Mouse (Mus musculus): Measurements from ENCODE around the gene Spib.

The Spib gene

GRCm38 (mm10) chr7:44531946-44532732 lies at the start of gene Spib:
Spib (minus strand) TSS chr7:44532071.
- no peak for DNase-seq

GRCm38 (mm10) chr7:44581637-44582036 lies 49.8 kb upstream of the Spib start:
- no peak for DNase-seq

DNA sequence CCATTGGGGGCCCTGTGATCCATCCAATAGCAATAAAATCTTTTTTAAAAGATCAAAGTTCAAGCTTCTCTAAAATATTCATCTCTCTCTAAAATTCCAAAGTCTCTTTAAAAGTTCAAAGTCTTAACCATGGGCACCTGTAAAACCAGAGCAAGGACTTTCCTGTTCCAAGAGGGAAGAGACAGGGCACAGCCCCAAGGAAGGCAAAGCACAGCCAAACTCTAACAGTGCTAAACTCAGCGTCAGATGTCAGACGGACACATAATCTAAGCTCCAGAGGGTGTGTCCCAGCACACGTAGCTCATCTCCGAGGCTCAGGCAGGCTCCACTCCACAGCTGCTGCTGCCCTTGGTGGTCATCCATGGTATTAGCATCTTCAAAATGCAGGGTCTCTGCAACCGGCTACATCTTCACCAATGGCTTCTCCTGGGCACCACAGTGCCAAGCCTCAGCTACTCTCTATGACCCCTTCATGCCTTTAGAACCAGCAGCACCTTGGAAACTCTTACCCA lies 44.5 kb upstream of the Spib start:
- no peak for DNase-seq

GRCm38 (mm10) chr7:44572956-44573484 lies 41.1 kb upstream of the Spib start:
- no peak for DNase-seq

- DNase-seq = no peak
Measured at GRCm38 (mm10) chr7:44572213-44572701, 40.4 kb upstream of the Spib start, which contains the start of gene Napsa. Napsa (plus strand) TSS chr7:44572380.

DNA sequence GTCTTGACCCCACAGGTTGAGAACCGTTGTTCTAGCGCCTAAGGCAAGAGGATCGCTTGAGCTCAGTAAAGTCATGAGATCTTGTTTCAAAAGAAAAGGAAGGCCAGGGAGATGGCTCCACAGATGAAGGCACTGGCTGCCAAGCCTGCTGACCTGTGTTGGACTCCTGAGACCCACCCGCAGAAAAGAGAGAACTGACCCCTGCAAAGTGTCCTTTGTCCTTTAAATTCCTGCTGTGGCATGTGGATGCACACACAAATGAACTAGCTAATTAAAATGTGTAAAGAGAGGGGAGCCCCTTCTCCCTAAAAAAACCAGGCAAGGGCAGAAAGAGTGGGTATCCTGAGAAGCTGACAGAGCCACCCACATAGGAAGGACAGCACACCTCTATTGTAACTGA lies 39.9 kb upstream of the Spib start:
- no peak for DNase-seq

DNA sequence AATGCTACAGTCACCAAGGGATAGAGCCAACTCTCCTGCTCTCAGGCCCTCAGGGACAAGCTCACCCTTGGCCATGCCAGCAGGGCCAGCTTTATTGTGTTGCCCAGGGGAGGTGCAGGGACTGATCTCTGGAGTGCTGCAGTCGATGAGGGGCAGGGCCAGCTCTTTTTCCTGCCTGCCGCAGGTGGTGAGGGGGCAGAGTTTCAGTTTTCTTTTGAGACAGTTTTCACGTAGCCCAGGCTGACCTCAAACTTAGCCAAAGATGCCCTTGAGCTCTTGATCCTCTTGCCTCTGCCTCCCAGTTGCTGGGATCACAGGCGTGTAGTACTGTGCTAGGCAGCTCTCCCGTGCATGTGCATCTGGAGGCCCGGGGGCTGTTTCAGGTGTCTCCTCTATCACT lies 39.1 kb upstream of the Spib start:
- DNase-seq = no peak

DNA sequence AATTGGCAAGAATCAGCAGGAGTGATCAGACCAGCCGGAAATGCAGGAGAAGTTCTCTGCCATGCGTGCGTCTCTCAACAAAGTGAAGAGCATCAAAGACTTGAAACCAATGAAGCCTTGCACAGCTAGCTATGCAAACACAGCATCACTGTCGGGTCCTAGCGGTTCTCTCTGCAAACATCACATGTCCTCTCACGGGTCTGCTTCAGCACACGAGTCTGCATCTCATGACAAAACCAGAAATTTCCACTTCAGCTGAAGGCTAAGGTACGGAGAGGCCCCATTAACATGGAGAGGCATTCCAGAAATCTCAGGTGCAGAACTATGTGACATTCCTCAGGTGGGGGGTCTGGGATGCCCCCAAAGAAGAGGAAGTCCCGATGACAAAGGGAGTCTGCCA lies 36.9 kb upstream of the Spib start:
- DNase-seq = no peak

DNA sequence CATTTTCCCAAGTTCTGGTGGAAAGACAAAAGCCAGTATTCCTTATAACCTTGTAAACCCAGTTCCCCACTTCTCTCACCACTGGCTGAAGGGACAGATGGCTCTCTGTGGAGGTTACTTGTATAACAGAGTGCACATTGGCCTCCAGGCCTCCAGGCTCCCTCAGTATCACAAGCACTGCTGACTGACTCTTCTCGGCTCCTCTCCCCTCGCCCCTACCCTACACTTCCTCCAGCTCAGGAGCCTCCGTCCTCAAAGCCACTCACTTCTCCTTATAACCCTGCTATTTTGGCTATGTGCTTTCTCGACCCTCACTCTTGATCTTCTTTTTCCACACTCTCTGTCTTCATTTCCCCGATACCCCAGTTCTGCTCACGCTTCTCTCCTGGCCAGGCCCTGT lies 33.5 kb upstream of the Spib start:
- no peak for DNase-seq

- no peak for DNase-seq
Measured at GRCm38 (mm10) chr7:44564486-44564885, 32.6 kb upstream of the Spib start.

DNA sequence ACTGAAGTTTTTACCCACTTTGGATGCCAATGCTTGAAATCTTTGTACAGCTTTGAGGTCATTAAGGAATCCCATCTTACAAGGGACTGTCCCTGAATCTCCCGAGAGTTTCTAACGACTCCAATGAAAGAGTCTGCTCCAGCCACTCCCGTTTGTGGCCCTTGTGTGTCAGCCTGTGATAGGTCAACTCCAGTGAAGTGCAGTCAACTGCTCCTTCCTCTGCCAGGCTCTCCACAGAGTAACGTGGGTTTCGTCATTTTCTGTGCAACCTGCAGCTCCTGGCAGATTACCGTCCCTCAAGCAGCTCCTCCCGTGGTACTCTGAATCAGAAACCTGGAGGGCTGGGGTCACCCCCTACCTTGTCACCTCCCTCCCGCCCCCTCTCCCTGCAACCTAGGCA lies 31.4 kb upstream of the Spib start:
- no peak for DNase-seq

DNA sequence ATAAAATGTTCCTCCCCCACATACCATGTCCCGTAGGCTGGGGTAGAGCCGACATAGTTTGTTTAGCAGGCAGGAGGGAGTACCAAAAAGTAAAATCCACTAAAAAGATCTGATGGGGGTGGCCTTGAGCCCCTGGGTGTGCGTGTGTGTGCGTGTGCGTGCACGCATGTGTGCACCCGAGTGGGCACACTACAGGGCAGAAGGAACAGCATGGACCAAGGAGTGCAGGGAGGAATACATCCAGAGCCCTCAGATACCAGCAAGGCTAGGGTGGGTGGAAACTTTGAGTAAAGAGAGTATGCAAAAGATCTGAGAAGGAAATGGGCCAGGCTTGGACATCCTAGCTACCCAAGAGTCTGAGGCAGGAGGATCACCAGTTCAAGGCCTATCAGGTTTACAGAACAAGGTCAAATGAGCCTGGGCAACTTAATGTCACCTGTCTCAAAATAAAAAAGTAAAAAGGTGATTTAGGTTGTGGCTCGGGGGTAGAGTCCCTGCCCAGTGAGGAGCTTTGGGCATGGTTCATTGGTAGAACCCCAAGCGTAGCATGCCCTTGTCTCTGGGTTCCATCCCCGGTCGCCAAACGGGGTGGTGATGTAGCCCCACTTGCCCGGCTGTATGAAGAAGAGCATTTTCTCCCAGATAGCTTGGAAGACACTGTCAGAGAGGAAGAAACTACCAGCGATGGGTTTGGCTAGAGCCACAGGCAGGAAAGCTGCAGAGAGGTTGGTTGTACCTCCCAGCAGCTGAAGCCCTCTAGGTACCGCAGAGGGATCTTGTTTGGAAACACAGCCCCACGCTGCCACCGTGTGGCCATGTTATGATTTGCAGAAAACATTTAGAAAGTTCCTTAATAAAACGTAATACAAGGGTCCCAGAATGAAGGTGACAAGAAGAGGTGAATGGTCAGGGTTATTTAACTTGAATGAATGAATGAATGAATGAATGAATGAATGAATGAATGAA lies 28.8 kb upstream of the Spib start:
- peak; percentile 82 for DNase-seq

DNA sequence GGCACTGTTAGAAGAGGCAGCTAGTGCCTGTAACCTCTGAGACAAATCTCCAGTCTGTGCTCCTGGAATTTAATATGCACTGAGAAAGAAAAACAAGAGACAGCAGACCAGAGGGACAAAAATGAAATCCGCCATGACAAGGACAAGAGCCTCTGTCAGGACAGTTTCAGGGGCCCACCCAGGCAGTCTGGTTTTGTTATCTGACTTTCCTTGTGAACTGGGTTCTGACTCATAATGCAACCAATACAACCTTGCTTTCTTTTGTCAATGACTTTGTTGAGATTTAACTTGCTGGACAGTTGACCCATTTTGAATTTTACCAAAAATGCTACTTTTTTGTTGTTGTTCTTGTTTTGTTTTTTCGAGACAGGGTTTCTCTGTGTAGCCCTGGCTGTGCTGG lies 25.8 kb upstream of the Spib start:
- no peak for DNase-seq

- peak; percentile 95 for DNase-seq
Measured at GRCm38 (mm10) chr7:44553826-44554225, 22.0 kb upstream of the Spib start, which contains the start of gene Nr1h2. Nr1h2 (minus strand) TSS chr7:44553951.

- peak; percentile 92 for DNase-seq
Measured at GRCm38 (mm10) chr7:44553196-44553764, 21.4 kb upstream of the Spib start.

DNA sequence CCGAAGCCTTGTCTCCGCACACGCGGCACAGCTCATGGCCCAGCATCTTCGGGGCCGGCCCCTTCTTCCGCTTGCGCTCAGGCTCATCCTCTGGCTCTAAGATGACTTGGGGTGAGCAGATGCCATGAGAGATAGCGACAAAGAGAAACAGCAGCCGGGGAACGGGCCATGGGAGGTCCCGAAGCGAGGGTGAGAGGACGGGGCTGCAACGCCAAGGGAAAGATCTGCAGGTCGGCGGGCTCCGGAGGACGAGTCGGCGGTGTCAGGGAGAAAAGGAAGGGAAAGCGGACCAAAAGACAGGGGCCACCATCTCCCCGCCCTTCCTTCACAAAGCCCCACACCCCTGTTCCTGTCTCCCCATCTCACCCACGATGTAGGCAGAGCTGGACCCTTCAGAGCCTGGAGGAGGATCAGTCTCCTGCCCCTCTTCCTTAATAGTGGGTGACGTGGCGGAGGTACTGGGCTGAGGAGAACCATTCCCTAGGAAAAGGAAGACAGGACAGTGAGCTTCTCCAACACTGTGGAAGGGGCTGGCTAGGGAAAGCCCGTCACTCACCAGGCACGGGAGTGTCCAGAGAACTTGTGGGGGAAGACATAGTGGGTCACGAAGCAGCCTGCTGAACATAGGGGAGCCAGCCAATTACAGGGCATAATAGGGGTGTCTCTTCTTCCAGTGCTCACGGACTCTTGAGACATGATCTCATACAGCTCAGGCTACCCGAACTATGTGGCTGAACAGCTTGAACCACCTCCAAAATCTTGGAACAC lies 20.5 kb upstream of the Spib start:
- no peak for DNase-seq

- peak; percentile 3 for DNase-seq
Measured at GRCm38 (mm10) chr7:44551731-44552130, 19.9 kb upstream of the Spib start.

DNA sequence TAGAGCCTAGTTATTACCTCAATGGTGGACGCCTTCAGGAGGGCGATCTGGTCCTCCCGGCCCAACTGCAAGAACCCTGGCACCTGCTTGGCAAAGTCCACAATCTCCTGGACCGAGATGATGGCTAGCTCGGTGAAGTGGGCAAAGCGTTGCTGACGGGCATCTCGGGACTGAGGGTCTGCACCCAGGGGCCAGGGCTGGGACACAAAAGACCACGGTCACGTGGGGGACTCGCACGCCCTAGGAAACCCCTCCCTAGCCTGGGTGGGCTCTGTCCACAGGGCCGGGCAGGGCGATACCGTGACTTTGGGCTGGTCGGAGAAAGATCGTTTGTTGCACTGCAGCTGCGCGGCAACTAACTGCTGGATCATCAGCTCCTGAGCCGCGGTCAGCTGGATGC lies 19.4 kb upstream of the Spib start:
- no peak for DNase-seq

DNA sequence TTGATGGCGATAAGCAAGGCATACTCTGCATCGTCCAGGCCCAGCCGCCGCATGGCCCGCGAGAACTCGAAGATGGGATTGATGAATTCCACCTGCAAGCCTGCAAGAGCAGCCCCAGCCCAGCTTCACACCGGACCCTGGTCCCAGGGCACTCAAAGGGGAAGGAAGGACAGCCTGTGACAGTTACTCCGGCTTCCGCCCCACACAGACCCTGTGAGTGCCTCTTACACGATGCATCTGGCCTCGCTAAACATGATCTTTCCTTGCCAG lies 18.5 kb upstream of the Spib start:
- DNase-seq = no peak

GRCm38 (mm10) chr7:44549621-44550408 lies 17.9 kb upstream of the Spib start:
- no peak for DNase-seq

DNA sequence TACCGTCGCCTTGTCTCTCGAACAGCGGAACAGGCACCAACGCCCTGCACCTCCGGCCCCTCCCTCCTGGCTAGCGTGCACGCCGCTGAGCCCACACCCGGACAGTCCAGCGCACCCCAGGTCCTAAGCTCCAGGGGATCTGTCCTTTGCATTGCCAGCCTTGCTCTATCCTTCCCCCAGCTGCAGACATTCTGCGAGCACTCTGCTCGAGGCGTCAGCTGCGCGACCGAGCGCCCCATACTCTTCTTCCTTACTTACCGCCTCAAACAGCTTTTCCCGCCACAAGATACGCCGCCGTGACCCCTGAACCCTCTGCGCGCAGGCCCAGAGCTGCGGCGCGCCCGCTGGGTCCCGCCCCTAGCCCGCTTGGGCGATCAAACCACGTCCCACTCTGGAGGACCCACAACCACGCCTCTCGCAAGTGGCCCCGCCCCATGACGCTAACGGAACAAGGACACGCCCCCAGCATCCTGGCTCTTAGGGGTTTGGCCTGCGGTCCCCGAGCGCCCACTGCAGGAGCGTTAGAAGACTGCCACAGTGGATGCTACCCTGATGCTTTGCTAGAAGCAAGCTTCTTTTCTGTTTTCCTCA lies 16.7 kb upstream of the Spib start, which contains the start of gene Pold1:
TSS of gene Pold1 (minus strand) at position 353 of the 591 bp plus-strand sequence.
- peak; percentile 100 for DNase-seq

Measured in liver (tissue).